Mouse (Mus musculus): ENCODE measurements around the gene Ago4.
"Not testable (repeated sequence)": the region's sequence is repeated elsewhere in the genome, so short reads cannot be mapped to it uniquely, and the experiment has no call there.

Ago4 gene

DNA sequence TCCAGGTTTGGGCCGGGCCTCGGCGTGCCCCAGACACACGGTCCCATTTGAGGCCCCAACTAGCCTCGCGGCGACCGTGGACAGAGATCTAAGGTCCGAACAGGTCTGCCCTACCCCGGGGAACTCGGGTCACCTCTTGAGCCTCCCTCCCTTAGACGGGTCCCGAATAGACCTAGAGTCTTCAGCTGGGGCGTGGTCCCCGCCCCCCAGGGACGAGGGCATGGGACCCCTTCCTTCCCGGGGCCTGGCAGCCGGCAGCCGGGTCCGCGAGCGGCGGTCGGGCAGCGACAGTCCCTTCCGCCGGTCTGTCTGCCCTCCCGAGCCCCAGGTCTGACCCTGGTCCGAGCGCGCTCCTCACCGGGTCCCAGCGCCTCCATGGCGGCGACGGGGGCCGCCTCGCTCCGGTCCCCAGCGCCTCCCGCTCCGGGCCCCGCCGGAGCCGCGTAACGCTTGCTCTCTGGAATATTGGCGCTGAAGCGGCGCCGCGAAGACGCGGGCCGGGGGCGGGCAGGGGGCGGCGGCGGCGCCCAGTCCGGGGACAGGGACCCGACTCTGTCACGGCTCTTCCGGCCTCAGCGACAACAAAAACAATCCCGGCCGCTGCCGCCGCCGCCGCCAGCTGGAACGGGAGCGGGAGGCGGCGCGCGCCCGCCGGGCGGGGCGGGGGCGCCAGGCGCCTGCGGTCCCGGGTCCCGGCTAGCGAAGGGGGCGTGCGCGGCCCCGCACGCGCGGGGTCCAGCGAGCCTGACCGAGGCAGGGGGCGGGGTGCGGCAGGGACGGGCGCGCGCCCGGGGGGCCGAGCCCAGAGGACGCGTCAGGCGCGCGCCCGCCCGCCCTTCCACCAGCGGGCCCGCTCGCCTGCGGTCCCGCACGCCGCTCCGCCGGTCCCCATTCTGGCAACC lies at the start of gene Ago4:
Gene Ago4, minus strand, starts transcription at position 646 of the 902 bp plus-strand sequence.
- DNase-seq: peak; percentile 46

DNA sequence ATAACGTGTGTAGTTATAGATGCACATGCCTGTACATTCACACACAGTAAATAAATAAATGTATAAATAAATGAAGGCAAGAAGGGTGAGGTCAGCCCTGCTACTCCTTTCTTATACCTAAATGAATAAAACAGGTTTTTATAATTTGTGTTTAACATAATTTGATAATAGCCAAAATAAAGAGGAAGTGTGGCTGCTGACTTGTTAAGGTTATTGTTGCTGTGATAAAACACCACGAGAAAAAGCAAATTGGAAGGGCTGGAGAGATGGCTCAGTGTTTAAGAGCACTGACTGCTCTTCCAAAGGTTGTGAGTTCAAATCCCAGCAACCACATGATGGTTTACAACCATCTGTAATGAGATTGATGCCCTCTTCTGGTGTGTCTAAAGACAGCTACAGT lies 45.8 kb upstream of the Ago4 start:
- DNase-seq: no peak

DNA sequence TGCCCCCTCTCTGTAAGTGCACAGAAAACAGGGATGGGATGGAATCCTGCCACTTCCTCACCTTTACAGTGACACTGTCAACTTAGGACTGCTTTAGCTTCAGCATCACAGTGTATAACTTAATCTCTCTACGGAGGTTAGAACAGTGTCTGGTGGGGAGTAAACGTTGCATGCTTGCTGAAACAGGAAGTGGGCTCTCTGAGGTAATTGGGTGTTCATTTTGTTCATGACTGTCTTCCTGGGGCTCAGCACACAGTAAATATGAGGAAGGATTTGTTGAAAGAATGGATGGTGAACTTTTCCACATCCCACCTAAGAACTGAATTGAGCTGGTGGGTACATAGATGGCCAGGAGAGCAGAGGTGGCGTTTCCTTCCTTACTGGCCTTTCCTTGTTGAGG lies 44.6 kb upstream of the Ago4 start:
- DNase-seq: no peak

GRCm38 (mm10) chr4:126576281-126576680 lies 43.0 kb upstream of the Ago4 start:
- no peak for DNase-seq

DNA sequence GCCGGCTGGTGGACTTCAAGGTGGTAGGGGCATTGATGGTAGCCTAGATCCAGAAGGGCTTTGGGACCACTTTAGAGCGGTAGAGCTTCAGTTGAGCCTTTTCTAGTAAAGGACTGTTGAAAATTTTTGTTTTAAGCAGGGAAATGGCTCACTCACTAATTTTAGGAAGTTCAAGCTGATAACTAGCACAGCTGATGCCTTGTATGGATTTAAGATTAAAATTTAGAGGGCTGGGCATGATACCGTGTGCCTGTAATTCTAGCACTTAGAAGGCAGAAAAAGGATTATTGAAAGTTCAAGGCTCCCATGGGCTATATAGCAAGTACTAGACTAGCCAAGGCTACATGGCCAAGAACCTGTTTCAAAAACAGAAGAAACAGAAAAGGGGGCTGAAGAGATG lies 36.5 kb upstream of the Ago4 start:
- DNase-seq: no peak

- DNase-seq: peak; percentile 11
Observed at GRCm38 (mm10) chr4:126567243-126567642, 34.0 kb upstream of the Ago4 start.

GRCm38 (mm10) chr4:126563798-126564197 lies 30.5 kb upstream of the Ago4 start:
- DNase-seq: no peak

- DNase-seq: peak; percentile 84
Observed at GRCm38 (mm10) chr4:126556809-126557711, 23.8 kb upstream of the Ago4 start, which contains the start of gene Clspn. Clspn (plus strand) TSS chr4:126556935.

GRCm38 (mm10) chr4:126554462-126554861 lies 21.2 kb upstream of the Ago4 start:
- peak; percentile 6 for DNase-seq

GRCm38 (mm10) chr4:126553685-126554084 lies 20.4 kb upstream of the Ago4 start:
- no peak for DNase-seq

DNA sequence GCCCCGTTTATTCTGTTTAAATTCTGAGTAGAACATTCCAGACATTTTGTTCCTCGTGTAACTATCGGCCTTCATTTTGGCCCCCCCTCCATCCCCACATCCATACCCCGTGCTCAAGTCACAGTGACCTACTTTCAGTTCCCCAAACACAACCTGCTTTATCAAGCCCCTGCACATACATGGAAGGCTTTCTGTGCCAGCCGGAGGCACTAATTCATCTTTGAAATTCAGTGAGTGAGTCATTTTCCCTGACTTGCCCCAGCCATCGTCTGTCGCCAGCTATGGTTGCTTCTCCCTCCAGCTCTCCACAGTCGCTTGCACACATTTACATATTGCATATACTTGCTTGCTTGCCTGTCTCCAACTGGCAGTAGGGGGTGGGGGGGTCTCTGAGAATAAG lies 19.8 kb upstream of the Ago4 start:
- DNase-seq: no peak

- DNase-seq: no peak
Observed at GRCm38 (mm10) chr4:126552136-126552535, 18.9 kb upstream of the Ago4 start.

DNA sequence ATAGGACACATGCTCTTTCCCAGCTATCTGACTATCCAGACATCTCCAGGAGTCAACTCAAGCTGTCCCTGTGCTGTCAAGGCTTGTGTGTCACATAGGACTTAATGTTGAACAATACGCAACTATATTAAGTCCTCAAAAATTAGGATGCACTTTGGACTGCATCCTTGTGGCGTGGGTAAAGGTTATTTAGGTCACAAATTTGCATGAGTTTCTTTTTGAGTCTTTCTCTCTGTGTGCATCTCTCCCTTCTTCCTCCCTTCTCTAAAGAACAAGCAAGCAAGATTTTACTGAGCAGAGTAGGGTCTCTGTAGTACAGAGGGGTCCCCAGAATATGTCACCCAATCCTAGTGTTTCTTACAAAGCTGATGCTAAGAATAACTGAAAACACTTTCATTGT lies 12.9 kb upstream of the Ago4 start:
- DNase-seq: no peak

GRCm38 (mm10) chr4:126545703-126546102 lies 12.4 kb upstream of the Ago4 start:
- DNase-seq: no peak

DNA sequence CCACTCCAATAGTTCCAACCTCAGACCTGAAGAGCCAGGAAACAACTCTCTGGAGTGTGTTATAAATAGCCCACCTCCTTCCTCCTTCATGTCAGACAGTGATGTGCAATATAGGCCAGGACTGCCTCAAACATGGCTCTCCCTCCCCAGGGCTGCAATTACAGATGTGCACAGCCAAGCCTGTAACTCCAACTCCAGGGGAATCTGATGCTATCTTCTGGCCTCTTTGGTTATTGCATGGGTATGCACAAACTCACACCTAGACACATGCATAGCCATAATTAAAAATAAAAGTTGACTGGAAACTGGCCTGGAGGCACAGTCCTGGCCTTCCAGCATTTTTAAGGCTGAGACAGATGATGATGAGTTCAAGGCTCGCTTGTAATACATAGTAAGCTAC lies 11.7 kb upstream of the Ago4 start:
- no peak for DNase-seq

GRCm38 (mm10) chr4:126542838-126543237 lies 9.6 kb upstream of the Ago4 start:
- DNase-seq: no peak

DNA sequence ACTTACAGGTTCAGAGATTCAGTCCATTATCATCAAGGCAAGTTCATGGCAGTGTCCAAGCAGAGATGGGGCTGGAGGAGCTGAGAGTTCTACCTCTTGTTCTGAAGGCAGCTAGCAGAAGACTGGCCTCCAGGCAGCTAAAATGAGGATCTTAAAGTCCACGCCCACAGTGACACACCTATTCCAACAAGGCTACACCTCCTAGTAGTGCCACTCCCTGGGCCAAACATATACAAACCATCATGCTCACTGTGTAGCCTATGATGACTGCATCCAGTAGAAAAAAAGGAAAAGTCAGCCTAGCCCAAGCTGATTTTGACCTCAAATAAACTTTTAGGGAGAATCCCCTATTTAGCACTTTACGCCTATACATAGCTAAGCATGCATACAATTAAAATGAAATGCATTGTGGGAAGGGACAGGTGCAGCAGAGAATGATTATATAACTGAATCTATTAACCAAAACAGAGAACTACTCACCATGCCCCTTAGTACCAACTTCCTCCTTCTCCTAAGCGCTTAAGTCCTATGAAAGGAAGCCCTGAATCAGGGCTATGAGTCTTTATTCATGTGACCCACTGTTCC lies 7.3 kb upstream of the Ago4 start:
- no peak for DNase-seq

- DNase-seq: no peak
Observed at GRCm38 (mm10) chr4:126536865-126537264, 3.6 kb upstream of the Ago4 start.

DNA sequence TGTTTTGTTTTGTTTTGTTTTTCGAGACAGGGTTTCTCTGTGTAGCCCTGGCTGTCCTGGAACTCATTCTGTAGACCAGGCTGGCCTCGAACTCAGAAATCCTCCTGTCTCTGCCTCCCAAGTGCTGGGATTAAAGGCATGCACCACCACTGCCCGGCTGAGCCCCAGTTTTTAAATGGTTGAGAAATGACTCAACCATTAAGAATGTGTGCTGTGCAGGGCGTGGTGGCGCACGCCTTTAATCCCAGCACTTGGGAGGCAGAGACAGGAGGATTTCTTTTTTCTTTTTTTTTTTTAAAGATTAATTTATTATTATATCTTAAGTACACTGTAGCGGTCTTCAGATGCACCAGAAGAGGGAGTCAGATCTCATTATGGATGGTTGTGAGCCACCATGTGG lies 2.4 kb upstream of the Ago4 start:
- DNase-seq: not testable (repeated sequence)

DNA sequence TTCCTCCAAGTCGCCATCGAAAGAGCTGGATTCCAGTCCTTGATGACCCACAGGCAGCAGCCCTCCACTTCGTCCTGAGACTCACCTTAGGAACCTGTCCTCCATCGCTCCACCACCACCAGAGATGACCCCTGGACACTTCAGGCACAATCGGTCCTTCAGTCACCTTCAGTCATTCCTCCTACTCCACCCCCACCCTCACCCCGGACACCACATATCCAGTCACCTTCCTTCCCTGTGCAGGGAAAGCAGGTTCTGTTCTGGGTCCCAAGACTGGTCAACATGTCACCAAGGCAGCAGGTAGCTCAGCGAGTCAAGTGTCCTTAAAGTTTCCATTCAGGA lies 428 bp upstream of the Ago4 start:
- peak; percentile 48 for DNase-seq

GRCm38 (mm10) chr4:126532292-126532691 lies 980 bp downstream of the Ago4 start:
- DNase-seq: no peak

GRCm38 (mm10) chr4:126526828-126527227 lies 6.4 kb downstream of the Ago4 start:
- DNase-seq: no peak

- no peak for DNase-seq
Observed at GRCm38 (mm10) chr4:126526164-126526563, 7.1 kb downstream of the Ago4 start.

Measured in kidney, adult 18-20 months (tissue).